Mouse (Mus musculus) hindbrain, embryonic 11.5 days (tissue): ENCODE measurements around the gene Raver2. TPM values are rescaled to one million over a fixed set of nuclear protein-coding genes. Genes with fewer than 3 reads are reported as not detected.

ENCODE experiments used
- ATAC-seq: fragments of 200-750 bp; cut with Nextera tagmentation; 2 replicates; pipeline ENCODE4 v1.8.0; 2017; ENCODE audit warnings: mild to moderate bottlenecking, moderate TSS enrichment, moderate library complexity; ENCODE audit not compliant: low FRiP score
- DNase-seq: peaks from one replicate; pipeline ENCODE4 v3.0.0-alpha.2; 2015; ENCODE audit warnings: low spot score
- H3K27ac ChIP-seq: fragments of 300-500 bp; sonication (generic); 2 replicates; pipeline ENCODE4 v1.5.1; 2014; ENCODE audit warnings: mild to moderate bottlenecking, low read depth, low read length
- H3K27me3 ChIP-seq: fragments of 300-500 bp; sonication (generic); 2 replicates; pipeline ENCODE4 v1.6.1; 2014; ENCODE audit warnings: mild to moderate bottlenecking, low read length, moderate library complexity, mixed read lengths; ENCODE audit not compliant: control insufficient read depth, insufficient read depth
- H3K36me3 ChIP-seq: fragments of 300-500 bp; sonication (generic); 2 replicates; pipeline ENCODE4 v1.6.1; 2014; ENCODE audit warnings: mild to moderate bottlenecking, low read length, moderate library complexity, mixed read lengths; ENCODE audit not compliant: control insufficient read depth, insufficient read depth
- H3K4me1 ChIP-seq: fragments of 300-500 bp; sonication (generic); replicated peaks from 2 replicates; pipeline ENCODE4 v1.6.1; 2014; ENCODE audit warnings: low read length, mixed read lengths; ENCODE audit not compliant: control insufficient read depth, insufficient read depth
- H3K4me2 ChIP-seq: fragments of 300-500 bp; sonication (generic); replicated peaks from 2 replicates; pipeline ENCODE4 v1.6.1; 2014; ENCODE audit warnings: mild to moderate bottlenecking, low read depth, low read length
- H3K4me3 ChIP-seq: fragments of 300-500 bp; sonication (generic); 2 replicates; pipeline ENCODE4 v1.5.1; 2014; ENCODE audit warnings: low read depth, low read length
- H3K9ac ChIP-seq: fragments of 300-500 bp; sonication (generic); 2 replicates; pipeline ENCODE4 v1.6.1; 2014; ENCODE audit warnings: low read depth, low read length
- H3K9me3 ChIP-seq: fragments of 300-500 bp; sonication (generic); 2 replicates; pipeline ENCODE4 v1.6.1; 2016; ENCODE audit warnings: low read length; ENCODE audit not compliant: control insufficient read depth
- WGBS: fragments of 180-500 bp; shearing (Covaris S2); extraction: QIAGEN DNeasy Blood & Tissue Kit; methylation state at CpG from one replicate; pipeline ENCODE4 v1.1.7; 2014; 5-methylcytosine and 5-hydroxymethylcytosine counted together
- polyA plus RNA-seq: library from polyadenylated mRNA; unstranded; fragments of >200 nt; fragmentation: Nextera tagmentation; extraction: Ambion mirVana; gene quantifications from 2 replicates; pipeline ENCODE4 v1.2.1, GENCODE M21; 2014

The Raver2 gene
- 11.2 and 13.4 TPM in 2 replicates for polyA plus RNA-seq

DNA sequence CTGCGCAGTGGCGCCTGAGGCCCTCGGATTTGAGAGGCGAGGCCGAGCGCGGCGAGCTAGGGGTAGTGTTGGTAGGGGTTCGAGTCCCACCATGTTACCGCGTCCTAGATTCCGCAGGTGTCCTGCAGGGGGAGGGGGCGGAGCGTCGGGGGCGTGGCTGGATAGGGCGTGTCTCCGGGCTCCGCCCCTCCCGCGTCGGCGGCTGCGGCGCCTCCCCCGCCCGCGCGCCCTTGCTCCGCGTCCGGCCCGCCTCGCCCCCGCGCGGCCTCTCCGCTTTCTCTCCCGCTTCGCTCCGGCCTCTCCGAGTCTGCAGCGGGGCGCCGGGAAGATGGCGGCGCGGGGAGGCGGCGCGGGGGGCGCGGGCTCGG, at the start of gene Raver2:
TSS of gene Raver2 (plus strand) at position 198 of the 368 bp plus-strand sequence.
- Histone ChIP-seq H3K27me3 (no peaks in the 10 kb centered on the region), H3K9ac (peak within 1 kb of the TSS; percentile 72), H3K4me2 (peak within 1 kb of the TSS; percentile 84), H3K27ac (no peak within 1 kb of the TSS; the same call in 1 of the 2 replicates), H3K4me1 (no peaks in the 10 kb centered on the region; the same call in 1 of the 2 replicates), H3K4me3 (peak within 1 kb of the TSS; percentile 88), H3K9me3 (no peaks in the 10 kb centered on the region), H3K36me3 (no peaks in the 10 kb centered on the region)
- WGBS = under 1% methylated on average over 51 of the region's 54 CpGs
- DNase-seq (peak; percentile 83), ATAC-seq (peak; percentile 84)

GRCm38 (mm10) chr4:101020596-101020995, 48.2 kb upstream of the Raver2 start, which contains the start of gene Gm10577:
Gene Gm10577, minus strand, starts transcription at chr4:101020696.
- Histone ChIP-seq H3K9me3 (no peaks in the 10 kb centered on the region), H3K4me2 (no peak within 1 kb of the TSS), H3K4me3 (no peak within 1 kb of the TSS), H3K27ac (no peak within 1 kb of the TSS), H3K36me3 (no peaks in the 10 kb centered on the region), H3K27me3 (no peaks in the 10 kb centered on the region), H3K4me1 (no peaks in the 10 kb centered on the region), H3K9ac (no peak within 1 kb of the TSS)
- DNase-seq (no peak), ATAC-seq (no peak)
- 84% methylated on average over 4 of the region's 4 CpGs for WGBS

DNA sequence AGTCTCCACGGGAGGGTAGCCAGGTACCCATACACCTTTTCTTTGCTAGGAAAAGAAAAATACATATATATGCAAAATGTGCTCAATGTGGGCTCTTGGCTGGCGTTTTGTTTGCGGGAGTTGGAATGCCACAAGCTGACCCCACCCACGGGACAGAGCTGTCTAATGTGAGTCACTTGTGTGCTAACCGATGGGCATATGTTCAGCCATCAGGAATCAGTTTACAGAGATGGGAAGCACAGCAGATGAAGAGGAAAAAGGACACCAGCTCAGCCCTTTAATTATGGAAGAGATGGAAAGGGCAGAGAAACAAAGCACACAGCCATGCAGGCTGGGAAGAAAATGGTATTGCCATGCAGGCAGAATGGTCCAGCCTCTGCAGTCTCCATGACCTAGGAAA, 42.2 kb upstream of the Raver2 start:
- Histone ChIP-seq H3K9ac (no peak overlapping the region), H3K36me3 (no peaks in the 10 kb centered on the region), H3K9me3 (no peaks in the 10 kb centered on the region), H3K4me1 (no peaks in the 10 kb centered on the region), H3K27me3 (no peaks in the 10 kb centered on the region), H3K27ac (no peak overlapping the region), H3K4me2 (no peak overlapping the region), H3K4me3 (no peak overlapping the region)
- DNase-seq (no peak), ATAC-seq (no peak)
- 88% methylated on average over 5 of the region's 5 CpGs for WGBS

GRCm38 (mm10) chr4:101026995-101027394, 41.8 kb upstream of the Raver2 start:
- Histone ChIP-seq H3K9ac (no peak overlapping the region), H3K36me3 (no peaks in the 10 kb centered on the region), H3K4me3 (no peak overlapping the region), H3K9me3 (no peaks in the 10 kb centered on the region), H3K4me2 (no peak overlapping the region), H3K27ac (no peak overlapping the region), H3K4me1 (no peaks in the 10 kb centered on the region), H3K27me3 (no peaks in the 10 kb centered on the region)
- DNase-seq (no peak), ATAC-seq (no peak)
- WGBS = 81% methylated on average over 2 of the region's 2 CpGs

DNA sequence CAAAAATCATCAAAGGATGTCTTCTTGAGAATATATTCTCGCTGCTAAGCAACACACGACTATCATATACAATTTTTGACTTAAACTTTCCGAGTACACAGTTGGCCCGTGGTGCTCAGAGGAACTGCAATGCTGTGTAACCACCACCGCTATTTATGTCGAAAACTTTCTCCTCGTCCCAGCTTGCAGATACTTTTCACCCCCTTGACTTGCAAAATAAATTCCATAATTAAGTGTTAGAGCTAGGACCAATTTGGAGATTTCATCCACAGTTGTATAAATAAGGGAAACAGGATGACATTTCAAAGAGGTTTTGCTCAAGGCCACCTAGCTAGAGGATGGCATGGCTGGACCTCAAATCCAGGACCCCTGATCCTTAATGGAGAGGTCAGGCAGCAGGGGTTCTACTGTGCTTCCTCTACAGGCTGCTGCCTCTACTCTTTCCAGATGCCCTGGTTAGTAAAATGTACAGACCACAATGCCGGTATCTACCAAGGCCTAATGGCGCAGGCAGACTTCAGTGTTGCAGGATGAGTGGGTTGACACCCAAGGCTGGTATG, 40.9 kb upstream of the Raver2 start:
- Histone ChIP-seq H3K4me3 (no peak overlapping the region), H3K4me1 (no peaks in the 10 kb centered on the region), H3K36me3 (no peaks in the 10 kb centered on the region), H3K27ac (no peak overlapping the region), H3K4me2 (no peak overlapping the region), H3K9me3 (no peaks in the 10 kb centered on the region), H3K9ac (no peak overlapping the region), H3K27me3 (no peaks in the 10 kb centered on the region)
- DNase-seq (no peak), ATAC-seq (no peak)
- 89% methylated on average over 9 of the region's 9 CpGs for WGBS

- Histone ChIP-seq H3K9me3 (no peaks in the 10 kb centered on the region), H3K9ac (no peak overlapping the region), H3K27me3 (no peaks in the 10 kb centered on the region), H3K36me3 (no peaks in the 10 kb centered on the region), H3K27ac (no peak overlapping the region), H3K4me2 (no peak overlapping the region), H3K4me3 (no peak overlapping the region), H3K4me1 (no peaks in the 10 kb centered on the region)
- no peak for DNase-seq
- ATAC-seq = no peak
- 68% methylated on average over 3 of the region's 3 CpGs for WGBS
These were observed 35.7 kb upstream of the Raver2 start for GRCm38 (mm10) chr4:101033047-101033446.

DNA sequence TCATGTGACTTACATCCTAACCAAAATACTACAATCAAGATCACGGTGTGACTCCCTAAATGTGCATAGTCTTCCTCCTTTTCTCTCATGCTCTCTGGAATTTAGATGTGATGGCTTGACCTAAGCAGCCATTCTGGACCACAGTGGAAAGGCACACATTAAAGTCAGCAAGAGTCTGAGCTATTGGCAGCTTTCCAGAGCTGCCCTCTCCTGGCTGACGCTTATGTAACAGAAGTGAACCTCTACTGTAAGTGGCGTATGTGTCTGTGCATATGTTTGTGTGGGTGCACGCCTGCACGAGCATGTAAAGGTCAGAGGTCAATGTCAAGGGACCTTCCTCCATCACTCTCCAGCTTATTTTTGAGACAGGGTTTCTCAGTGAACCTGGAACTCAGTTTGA, 33.7 kb upstream of the Raver2 start:
- Histone ChIP-seq H3K4me1 (no peaks in the 10 kb centered on the region), H3K36me3 (no peaks in the 10 kb centered on the region), H3K9ac (no peak overlapping the region), H3K4me3 (no peak overlapping the region), H3K27ac (no peak overlapping the region), H3K27me3 (no peaks in the 10 kb centered on the region), H3K9me3 (no peaks in the 10 kb centered on the region), H3K4me2 (no peak overlapping the region)
- DNase-seq = no peak
- ATAC-seq = no peak
- 88% methylated on average over 5 of the region's 5 CpGs for WGBS

DNA sequence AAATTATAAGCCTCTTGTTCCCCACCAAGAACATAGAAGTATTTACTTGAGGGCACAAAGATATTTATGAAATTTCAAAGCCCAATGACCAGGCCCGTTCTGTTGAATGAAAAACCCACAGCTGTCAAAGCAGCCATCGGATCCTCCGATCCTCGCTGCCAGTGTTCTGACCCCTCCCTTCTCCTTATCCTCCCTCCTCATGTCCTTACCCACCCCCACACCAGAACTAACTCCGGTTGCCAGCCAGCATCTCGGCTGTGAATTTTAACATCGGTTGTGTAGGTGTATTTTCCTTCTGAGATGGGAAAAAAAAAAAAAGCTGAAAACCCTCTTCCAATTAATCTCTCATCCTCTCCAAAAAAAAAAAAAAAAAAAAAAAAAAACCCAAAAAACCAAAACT, 31.6 kb upstream of the Raver2 start:
- no peaks in the 10 kb centered on the region for H3K4me1 ChIP-seq
- no peak overlapping the region for H3K4me3 ChIP-seq
- H3K36me3 ChIP-seq = no peaks in the 10 kb centered on the region
- H3K4me2 ChIP-seq = no peak overlapping the region
- no peak overlapping the region for H3K9ac ChIP-seq
- no peaks in the 10 kb centered on the region for H3K9me3 ChIP-seq
- H3K27me3 ChIP-seq = no peaks in the 10 kb centered on the region
- no peak overlapping the region for H3K27ac ChIP-seq
- ATAC-seq (no peak), DNase-seq (no peak)
- 75% methylated on average over 7 of the region's 7 CpGs for WGBS

GRCm38 (mm10) chr4:101043691-101044090, 25.1 kb upstream of the Raver2 start:
- 87% methylated on average over 2 of the region's 2 CpGs for WGBS
- no peak overlapping the region for H3K4me2 ChIP-seq
- H3K36me3 ChIP-seq = no peaks in the 10 kb centered on the region
- no peaks in the 10 kb centered on the region for H3K27me3 ChIP-seq
- no peaks in the 10 kb centered on the region for H3K4me1 ChIP-seq
- H3K4me3 ChIP-seq = no peak overlapping the region
- no peak overlapping the region for H3K9ac ChIP-seq
- no peak overlapping the region for H3K27ac ChIP-seq
- ATAC-seq (no peak), DNase-seq (no peak)
- H3K9me3 ChIP-seq = no peaks in the 10 kb centered on the region
